Mouse (Mus musculus): ENCODE results near the gene Celf6. TPM values are rescaled to one million over a fixed set of nuclear protein-coding genes. Genes with fewer than 3 reads are reported as not detected.
A peak's percentile ranks its signal among the peaks of the same experiment; 100 is the strongest.

The Celf6 gene
- total and polyA plus RNA-seq, 3 experiments, result not detected

GRCm38 (mm10) chr9:59615797-59616196 is 38.1 kb downstream of the Celf6 start:
- in situ Hi-C loops (cut with MboI; ENCODE audit: low pct_ligation_motif_present, low pct_unique_long_range_greater_than_20kb, low sequenced_read_pairs), result no loop called here
- DNase-seq (ENCODE audit: extremely low read depth), result no peak
- H3K36me3 ChIP-seq (replicated peaks in 1 of 2; ENCODE audit: control insufficient read depth in 1 of 2, insufficient read depth in 1 of 2, low read length in 1 of 2), result no peaks in the 10 kb centered on the region
- no peak overlapping the region for H3K9ac ChIP-seq (ENCODE audit: insufficient read depth, low read depth)
- H3K79me2 ChIP-seq (replicated peaks; ENCODE audit: control insufficient read depth, extremely low read depth, insufficient read depth, poor library complexity, severe bottlenecking), result no peaks in the 10 kb centered on the region
- no peak overlapping the region for H3K4me2 ChIP-seq (ENCODE audit: insufficient read depth, low read depth, poor library complexity, severe bottlenecking)
- H3K9me3 ChIP-seq (replicated peaks; ENCODE audit: low read length), result no peaks in the 10 kb centered on the region
- H3K27me3 ChIP-seq (replicated peaks), result peaks cover 6% of the 10 kb centered on the region
- peaks cover 0 to 5% of the 10 kb centered on the region in 2 experiments; a peak in 2 of 4 replicates for H3K4me1 ChIP-seq (ENCODE audit: control insufficient read depth in 1 of 2, insufficient read depth in 2 of 2)
- no peak overlapping the region for H3K27ac ChIP-seq (ENCODE audit: insufficient read depth, low read depth)
- dilution Hi-C loops (cut with MboI; ENCODE audit: extremely low pct_ligation_motif_present, extremely low pct_unique_long_range_greater_than_20kb, low sequenced_read_pairs), result no loop called here
- no peak overlapping the region for H3K4me3 ChIP-seq (replicated peaks in 1 of 3; ENCODE audit: low read depth in 2 of 3, low read length in 2 of 3, poor library complexity in 1 of 3)
- peak; percentile 63; the same call in 1 of the 2 replicates for TF ChIP-seq ZNF384 (IDR thresholded peaks at IDR 0.05; ENCODE audit: low read depth, low read length)
- TF ChIP-seq ELF1 (IDR thresholded peaks at IDR 0.05; ENCODE audit: low read depth, low read length), result no peak

GRCm38 (mm10) chr9:59616622-59617306 is 39.0 kb downstream of the Celf6 start, which contains the start of gene Parp6:
TSS of gene Parp6 (plus strand) at chr9:59617284.
- peaks cover 2% of the 10 kb centered on the region for H3K27me3 ChIP-seq (replicated peaks)
- no peaks in the 10 kb centered on the region for H3K79me2 ChIP-seq (replicated peaks; ENCODE audit: control insufficient read depth, extremely low read depth, insufficient read depth, poor library complexity, severe bottlenecking)
- H3K4me2 ChIP-seq (ENCODE audit: insufficient read depth, low read depth, poor library complexity, severe bottlenecking), result peak within 1 kb of the TSS; percentile 90
- H3K9me3 ChIP-seq (replicated peaks; ENCODE audit: low read length), result no peaks in the 10 kb centered on the region
- in situ Hi-C loops (cut with MboI; ENCODE audit: low pct_ligation_motif_present, low pct_unique_long_range_greater_than_20kb, low sequenced_read_pairs) (no loop called here), dilution Hi-C loops (cut with MboI; ENCODE audit: extremely low pct_ligation_motif_present, extremely low pct_unique_long_range_greater_than_20kb, low sequenced_read_pairs) (no loop called here)
- H3K27ac ChIP-seq (ENCODE audit: insufficient read depth, low read depth), result no peak within 1 kb of the TSS
- H3K4me1 ChIP-seq (ENCODE audit: control insufficient read depth in 1 of 2, insufficient read depth in 2 of 2), result peaks cover 0 to 5% of the 10 kb centered on the region in 2 experiments; a peak in 2 of 4 replicates
- peak within 1 kb of the TSS; percentile 77 for H3K9ac ChIP-seq (ENCODE audit: insufficient read depth, low read depth)
- no peaks in the 10 kb centered on the region for H3K36me3 ChIP-seq (replicated peaks in 1 of 2; ENCODE audit: control insufficient read depth in 1 of 2, insufficient read depth in 1 of 2, low read length in 1 of 2)
- TF ChIP-seq NRF1 (IDR thresholded peaks at IDR 0.05; ENCODE audit: low read depth, low read length) (peak; percentile 96), KAT2A (IDR thresholded peaks at IDR 0.05; ENCODE audit: insufficient replicate concordance, low read length) (no peak), ETS1 (conservative IDR thresholded peaks at IDR 0.05; ENCODE audit: low read depth, low read length) (no peak), TBP (conservative IDR thresholded peaks at IDR 0.05; ENCODE audit: low read depth, low read length) (peak; percentile 89), UBTF (IDR thresholded peaks at IDR 0.05; ENCODE audit: low read depth, low read length) (no peak), ZMIZ1 (IDR thresholded peaks at IDR 0.05; ENCODE audit: low read depth, low read length) (peak; percentile 85; the same call in 1 of the 2 replicates), MAX (IDR thresholded peaks at IDR 0.05; ENCODE audit: low read length) (peak; percentile 82), RCOR1 (conservative IDR thresholded peaks at IDR 0.05; ENCODE audit: low read depth, low read length) (no peak), SIN3A (IDR thresholded peaks at IDR 0.05; ENCODE audit: low read length) (peak; percentile 41; the same call in 1 of the 2 replicates), NELFE (IDR thresholded peaks at IDR 0.05; ENCODE audit: low read depth, low read length) (peak; percentile 93), HCFC1 (IDR thresholded peaks at IDR 0.05; ENCODE audit: low read depth, low read length) (peak; percentile 70), USF1 (IDR thresholded peaks at IDR 0.05; ENCODE audit: low read depth, low read length) (peak; percentile 94), POLR2A (IDR thresholded peaks at IDR 0.05; ENCODE audit: low read depth, low read length) (peak; percentile 96), MYC (IDR thresholded peaks at IDR 0.05; ENCODE audit: low read depth, low read length) (peak; percentile 69; the same call in 1 of the 2 replicates), POLR2AphosphoS2 (IDR thresholded peaks at IDR 0.05; ENCODE audit: low read depth, low read length) (peak; percentile 78; the same call in 1 of the 2 replicates), USF2 (conservative IDR thresholded peaks at IDR 0.05; ENCODE audit: low read depth, low read length) (peak; percentile 85), JUN (IDR thresholded peaks at IDR 0.05; ENCODE audit: insufficient read depth, low read depth, low read length) (no peak), BHLHE40 (IDR thresholded peaks at IDR 0.05; ENCODE audit: low read depth, low read length) (peak; percentile 70; the same call in 1 of the 2 replicates), ELF1 (IDR thresholded peaks at IDR 0.05; ENCODE audit: low read depth, low read length) (peak; percentile 78), CHD2 (IDR thresholded peaks at IDR 0.05; ENCODE audit: low read length) (no peak), TCF12 (IDR thresholded peaks at IDR 0.05; ENCODE audit: low read depth, low read length) (peak; percentile 84)
- DNase-seq (ENCODE audit: extremely low read depth), result peak; percentile 99
- H3K4me3 ChIP-seq (replicated peaks in 1 of 3; ENCODE audit: low read depth in 2 of 3, low read length in 2 of 3, poor library complexity in 1 of 3), result peak within 1 kb of the TSS; percentile 76 to 91 (median 82)

All from CH12.LX (cell line).